Comparison of ENCODE assay signal across 8 mouse cellular contexts in the genomic region with DNA sequence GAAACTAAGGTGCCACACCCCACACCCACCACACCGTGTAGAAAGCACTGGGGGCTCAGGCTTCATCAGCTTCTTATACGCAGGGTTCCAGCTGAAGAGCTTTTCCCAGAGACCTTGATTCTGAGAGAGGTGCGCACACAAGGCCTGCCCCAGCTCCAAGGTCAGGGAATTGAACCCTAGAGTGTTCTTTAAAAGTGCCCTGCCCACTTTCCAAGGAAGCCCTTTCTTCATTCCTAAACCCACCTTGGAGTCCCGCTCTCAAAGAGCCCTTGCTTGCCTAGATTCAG. TPM values are rescaled to one million over a fixed set of nuclear protein-coding genes. Genes with fewer than 3 reads are reported as not detected.
DNase-seq lines count a peak whose midpoint lies in the region; ATAC-seq and TF ChIP-seq lines count a peak whose summit lies in the region.

No protein-coding gene starts in this region.

- no peak for TF ChIP-seq POLR2A in heart, adult 2 months (IDR thresholded peaks at IDR 0.05; ENCODE audit: insufficient read depth, low read depth, low read length)

- no peak for DNase-seq in heart, adult 2 months
- no peak for DNase-seq in heart, postnatal 36 days
- peak; percentile 32 for DNase-seq in lung, postnatal 0 days (ENCODE audit: low spot score)
- DNase-seq in lung, postnatal 10 days = no peak
- DNase-seq in kidney, postnatal 0 days (ENCODE audit: low spot score) = no peak
- no peak for DNase-seq in stomach, postnatal 0 days (ENCODE audit: low spot score)
- no peak for DNase-seq in frontal cortex, adult 2 months (ENCODE audit: extremely low spot score in 1 of 2, low spot score in 1 of 2)
- no peak for DNase-seq in frontal cortex, postnatal 36 days (ENCODE audit: low spot score in 2 of 2)

- no peak overlapping the region for H3K4me2 ChIP-seq in lung, postnatal 0 days (replicated peaks; ENCODE audit: low read depth, low read length)
- peak overlapping the region; percentile 19; the same call in 1 of the 2 replicates for H3K4me2 ChIP-seq in kidney, postnatal 0 days (ENCODE audit: low read length)
- peak overlapping the region; percentile 45 for H3K4me2 ChIP-seq in stomach, postnatal 0 days (replicated peaks; ENCODE audit: low read depth)

- no peaks in the 10 kb centered on the region for H3K79me2 ChIP-seq in heart, adult 2 months (replicated peaks; ENCODE audit: control insufficient read depth, insufficient read depth, low read length)

- peak overlapping the region; percentile 12; the same call in 1 of the 2 replicates for H3K9ac ChIP-seq in heart, adult 2 months (ENCODE audit: low read depth, low read length)
- 0 out of 2 replicates have a peak overlapping the region, but pooled peaks have one; percentile 13 for H3K9ac ChIP-seq in lung, postnatal 0 days (replicated peaks; ENCODE audit: low read depth)
- H3K9ac ChIP-seq in kidney, postnatal 0 days (ENCODE audit: low read depth, low read length) = 0 out of 2 replicates have a peak overlapping the region, but pooled peaks have one; percentile 50
- no peak overlapping the region; the same call in 1 of the 2 replicates for H3K9ac ChIP-seq in stomach, postnatal 0 days (ENCODE audit: low read length)

- no peak for ATAC-seq in lung, postnatal 0 days
- ATAC-seq in kidney, postnatal 0 days (replicated peaks; ENCODE audit: low FRiP score, low read depth) = peak; percentile 0; the same call in 1 of the 2 replicates
- no peak for ATAC-seq in stomach, postnatal 0 days (ENCODE audit: low FRiP score, low TSS enrichment)

- H3K27me3 ChIP-seq in heart, adult 2 months (ENCODE audit: control insufficient read depth, insufficient read depth, low read length) = no peaks in the 10 kb centered on the region
- no peaks in the 10 kb centered on the region for H3K27me3 ChIP-seq in lung, postnatal 0 days (replicated peaks; ENCODE audit: insufficient read depth, low read length)
- no peaks in the 10 kb centered on the region for H3K27me3 ChIP-seq in kidney, postnatal 0 days (ENCODE audit: insufficient read depth, low read length)
- H3K27me3 ChIP-seq in stomach, postnatal 0 days (ENCODE audit: control insufficient read depth, insufficient read depth, low read length) = no peaks in the 10 kb centered on the region

- WGBS in heart, adult 2 months = 75% methylated on average over 4 of the region's 4 CpGs
- WGBS in lung, postnatal 0 days = 43% methylated on average over 4 of the region's 4 CpGs
- WGBS in kidney, postnatal 0 days = 38% methylated on average over 4 of the region's 4 CpGs
- WGBS in stomach, postnatal 0 days = 32% methylated on average over 4 of the region's 4 CpGs

- no peak for TF ChIP-seq EP300 in heart, adult 2 months (IDR thresholded peaks at IDR 0.05; ENCODE audit: insufficient read depth, low read depth, low read length)
- no peak; the same call in 1 of the 2 replicates for TF ChIP-seq EP300 in lung, postnatal 0 days (IDR thresholded peaks at IDR 0.05)
- TF ChIP-seq EP300 in stomach, postnatal 0 days (optimal IDR thresholded peaks at IDR 0.05) = no peak

- no peaks in the 10 kb centered on the region for H3K9me3 ChIP-seq in lung, postnatal 0 days (ENCODE audit: low read length)
- H3K9me3 ChIP-seq in kidney, postnatal 0 days (replicated peaks; ENCODE audit: low read length) = no peaks in the 10 kb centered on the region
- H3K9me3 ChIP-seq in stomach, postnatal 0 days (ENCODE audit: control insufficient read depth, low read length) = 0 out of 2 replicates have a peak, but pooled peaks cover 3% of the 10 kb centered on the region

- H3K27ac ChIP-seq in heart, adult 2 months = peak overlapping the region; percentile 82
- peak overlapping the region; percentile 95 for H3K27ac ChIP-seq in lung, postnatal 0 days (ENCODE audit: low read length)
- peak overlapping the region; percentile 97 for H3K27ac ChIP-seq in kidney, postnatal 0 days
- peak overlapping the region; percentile 88 for H3K27ac ChIP-seq in stomach, postnatal 0 days (replicated peaks)

- no peak for TF ChIP-seq CTCF in heart, adult 2 months (IDR thresholded peaks at IDR 0.05)
- TF ChIP-seq CTCF in lung, postnatal 0 days (IDR thresholded peaks at IDR 0.05) = no peak
- no peak for TF ChIP-seq CTCF in kidney, postnatal 0 days (IDR thresholded peaks at IDR 0.05; ENCODE audit: low read depth)
- no peak for TF ChIP-seq CTCF in stomach, postnatal 0 days (IDR thresholded peaks at IDR 0.05; ENCODE audit: low read depth)

- H3K4me1 ChIP-seq in heart, adult 2 months (ENCODE audit: control insufficient read depth, insufficient read depth, low read length) = peaks cover 12% of the 10 kb centered on the region
- peaks cover 20% of the 10 kb centered on the region; the same call in 1 of the 2 replicates for H3K4me1 ChIP-seq in lung, postnatal 0 days (ENCODE audit: insufficient read depth, low read depth, low read length)
- H3K4me1 ChIP-seq in kidney, postnatal 0 days (replicated peaks; ENCODE audit: insufficient read depth, low read length) = peaks cover 34% of the 10 kb centered on the region
- H3K4me1 ChIP-seq in stomach, postnatal 0 days (replicated peaks; ENCODE audit: control insufficient read depth, insufficient read depth) = peaks cover 15% of the 10 kb centered on the region; the same call in 1 of the 2 replicates

- intact Hi-C loops in heart, adult 2 months (cut with DNase I) = loop anchor here (1.0 to 2.0 kb wide), 2 partner anchors 14 to 36 kb away; no protein-coding TSS in a partner anchor
- intact Hi-C loops in heart, postnatal 36 days (cut with DNase I) = loop anchor here (5.0 kb wide), 1 partner anchor 37 kb away; no protein-coding TSS in a partner anchor

- H3K36me3 ChIP-seq in heart, adult 2 months (ENCODE audit: control insufficient read depth, insufficient read depth, low read length) = no peaks in the 10 kb centered on the region
- H3K36me3 ChIP-seq in lung, postnatal 0 days (ENCODE audit: insufficient read depth, low read length) = no peaks in the 10 kb centered on the region
- no peaks in the 10 kb centered on the region for H3K36me3 ChIP-seq in kidney, postnatal 0 days (ENCODE audit: insufficient read depth, low read length)
- H3K36me3 ChIP-seq in stomach, postnatal 0 days (ENCODE audit: control insufficient read depth, insufficient read depth, low read length) = no peaks in the 10 kb centered on the region

- H3K4me3 ChIP-seq in heart, adult 2 months = no peak overlapping the region
- no peak overlapping the region for H3K4me3 ChIP-seq in lung, postnatal 0 days (ENCODE audit: low read depth, low read length)
- no peak overlapping the region for H3K4me3 ChIP-seq in kidney, postnatal 0 days (replicated peaks; ENCODE audit: low read depth, low read length)
- no peak overlapping the region for H3K4me3 ChIP-seq in stomach, postnatal 0 days (ENCODE audit: low read depth, low read length)

RNA-seq across cellular contexts. Expression of a gene that starts 44.4 kb away (rescaled TPM):
- 1 to 10 TPM in 1 of 2 experiments, under 1 TPM in 1; 0.52 to 1.3 TPM for total RNA-seq in heart, adult 2 months (2021)
- 0.73 and 1.1 TPM in 2 replicates for polyA plus RNA-seq in heart, adult 2 months (2012; rRNA removed)
- total RNA-seq in heart, postnatal 36 days (2021) = under 1 TPM; 0.67 to 0.76 TPM
- 0.47 and 0.94 TPM in 2 replicates for polyA plus RNA-seq in lung, postnatal 0 days (2015; fragmentation: Nextera tagmentation; extraction: Ambion mirVana)
- 4.6 TPM in 2 replicates for polyA plus RNA-seq in kidney, postnatal 0 days (2015; fragmentation: Nextera tagmentation; extraction: Ambion mirVana)
- 2.0 and 2.5 TPM in 2 replicates for polyA plus RNA-seq in stomach, postnatal 0 days (2015; fragmentation: Nextera tagmentation; extraction: Ambion mirVana)
- 10.8 and 12.3 TPM in 2 replicates for polyA plus RNA-seq in frontal cortex, adult 2 months (2012; rRNA removed)

RNA-seq across cellular contexts. Expression of a gene that starts 48.6 kb away (rescaled TPM):
- total RNA-seq in heart, adult 2 months (2021) = 10 to 100 TPM; 22.0 to 27.3 TPM
- polyA plus RNA-seq in heart, adult 2 months (2012; rRNA removed) = 27.4 and 30.2 TPM in 2 replicates
- total RNA-seq in heart, postnatal 36 days (2021) = 10 to 100 TPM; 23.4 to 27.8 TPM
- 49.4 and 50.7 TPM in 2 replicates for polyA plus RNA-seq in lung, postnatal 0 days (2015; fragmentation: Nextera tagmentation; extraction: Ambion mirVana)
- 77.4 and 81.4 TPM in 2 replicates for polyA plus RNA-seq in kidney, postnatal 0 days (2015; fragmentation: Nextera tagmentation; extraction: Ambion mirVana)
- polyA plus RNA-seq in stomach, postnatal 0 days (2015; fragmentation: Nextera tagmentation; extraction: Ambion mirVana) = 52.4 and 53.3 TPM in 2 replicates
- 40.5 and 48.8 TPM in 2 replicates for polyA plus RNA-seq in frontal cortex, adult 2 months (2012; rRNA removed)
